Mouse (Mus musculus) cerebellum, adult 8-10 months (tissue): Measurements from ENCODE around the gene Il1rl2.
"Not testable (repeated sequence)": the region's sequence is repeated elsewhere in the genome, so short reads cannot be mapped to it uniquely, and the experiment has no call there.

ENCODE experiments used
- DNase-seq: peaks from one replicate; pipeline ENCODE4 v3.0.0; 2022

Gene Il1rl2

DNA sequence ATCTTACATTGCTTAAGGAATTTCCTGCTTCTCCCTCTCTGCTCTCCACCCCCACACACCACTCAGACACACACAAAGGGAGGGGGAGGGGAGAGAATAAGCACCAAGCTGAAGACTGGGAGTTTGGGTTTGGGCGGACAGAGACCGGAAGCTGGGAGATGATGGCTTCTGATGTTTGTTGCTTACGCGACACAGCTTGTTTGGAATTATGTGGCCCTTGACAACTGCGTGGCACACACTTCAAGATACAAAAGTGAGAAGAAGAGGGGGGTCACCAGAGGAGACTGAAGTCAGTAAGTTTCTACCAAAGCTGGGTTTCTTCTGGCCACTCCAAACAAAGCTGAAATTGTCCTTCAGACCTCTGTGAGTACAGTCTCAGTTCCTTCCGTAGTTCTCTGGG is at the start of gene Il1rl2:
Gene Il1rl2, plus strand, starts transcription at position 154 of the 400 bp plus-strand sequence.
- no peak for DNase-seq

GRCm38 (mm10) chr1:40275285-40276013 is 49.0 kb upstream of the Il1rl2 start:
- no peak for DNase-seq

DNA sequence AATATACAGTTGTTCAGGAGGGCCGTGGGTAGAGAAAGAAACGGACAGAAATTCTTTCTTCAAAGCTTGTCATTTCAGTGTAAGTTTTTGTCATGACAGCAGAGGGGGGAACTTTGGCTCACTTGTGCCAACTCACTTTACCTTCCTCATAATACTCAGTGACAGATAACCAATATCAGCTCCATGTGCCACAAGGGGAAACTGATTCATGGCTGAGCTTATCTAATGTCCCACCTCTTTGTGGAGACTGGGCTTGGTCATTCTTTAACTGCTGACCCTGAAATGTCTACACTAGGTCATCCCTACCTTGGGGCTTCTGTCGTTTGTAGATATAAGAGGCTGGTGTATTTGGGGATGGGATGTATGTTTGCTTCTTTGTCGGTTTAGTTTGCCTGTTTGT is 46.5 kb upstream of the Il1rl2 start:
- no peak for DNase-seq

DNA sequence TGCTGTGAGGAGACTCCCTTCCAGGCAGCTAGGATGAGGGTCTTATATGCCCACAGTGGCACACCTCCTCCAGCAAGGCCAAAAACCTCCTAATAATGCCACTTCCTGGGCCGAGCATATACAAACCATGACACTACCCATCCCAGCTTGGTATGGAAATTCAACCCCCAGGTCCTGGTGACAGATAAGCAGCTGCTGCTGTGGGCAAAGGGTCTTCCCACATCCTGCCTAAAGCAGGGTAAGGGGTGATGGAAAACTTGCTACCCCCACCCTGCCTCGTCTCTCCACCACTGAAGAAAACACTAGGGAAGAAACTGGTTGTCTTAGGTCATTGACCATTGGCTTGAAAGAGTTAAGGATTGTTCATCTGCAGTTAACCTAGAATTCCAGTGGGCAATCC is 45.7 kb upstream of the Il1rl2 start:
- DNase-seq: no peak

DNA sequence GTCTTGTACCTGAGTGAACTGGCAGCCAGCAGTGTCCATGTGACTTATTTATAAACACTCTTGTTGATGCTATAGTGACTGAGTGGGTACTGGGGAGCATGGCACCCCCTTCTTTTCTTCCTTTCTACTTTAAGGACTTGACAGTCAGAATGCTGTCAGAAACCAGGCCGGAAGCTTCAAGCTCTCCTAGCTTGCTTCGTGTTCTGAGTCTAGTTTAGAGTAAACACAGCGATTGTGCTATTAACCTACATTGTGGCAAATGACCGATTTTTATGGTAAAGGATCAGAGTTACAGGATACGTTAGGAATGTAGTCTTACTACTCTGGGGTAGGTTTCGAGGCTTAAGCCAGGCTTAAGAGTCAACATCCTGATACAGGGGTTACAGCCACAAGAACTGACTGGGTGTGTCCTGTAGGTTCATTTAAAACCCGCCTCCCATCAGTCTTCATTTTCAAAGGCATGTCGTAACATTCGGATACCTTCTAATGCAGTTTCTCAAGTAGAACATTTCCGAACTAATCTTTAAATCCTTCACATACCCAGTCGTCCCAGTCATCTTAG is 45.1 kb upstream of the Il1rl2 start:
- DNase-seq: no peak

DNA sequence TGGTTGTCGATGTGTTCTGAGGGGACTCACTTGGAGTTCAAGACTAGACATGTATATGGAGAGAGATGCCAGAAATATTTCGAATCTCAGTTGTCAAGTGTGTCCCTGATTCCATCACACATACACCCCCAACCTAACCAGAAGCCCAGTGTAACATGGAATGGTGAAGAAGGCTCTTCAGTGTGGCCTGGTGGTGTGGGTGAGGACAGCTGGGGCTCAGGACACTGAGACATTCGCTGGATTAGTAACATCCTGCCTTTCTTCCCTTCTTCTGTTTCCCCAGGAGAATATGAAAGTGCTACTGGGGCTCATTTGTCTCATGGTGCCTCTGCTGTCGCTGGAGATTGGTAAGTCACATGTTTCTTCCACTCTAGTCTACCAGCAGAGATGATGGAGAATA is 42.5 kb upstream of the Il1rl2 start:
- no peak for DNase-seq

DNA sequence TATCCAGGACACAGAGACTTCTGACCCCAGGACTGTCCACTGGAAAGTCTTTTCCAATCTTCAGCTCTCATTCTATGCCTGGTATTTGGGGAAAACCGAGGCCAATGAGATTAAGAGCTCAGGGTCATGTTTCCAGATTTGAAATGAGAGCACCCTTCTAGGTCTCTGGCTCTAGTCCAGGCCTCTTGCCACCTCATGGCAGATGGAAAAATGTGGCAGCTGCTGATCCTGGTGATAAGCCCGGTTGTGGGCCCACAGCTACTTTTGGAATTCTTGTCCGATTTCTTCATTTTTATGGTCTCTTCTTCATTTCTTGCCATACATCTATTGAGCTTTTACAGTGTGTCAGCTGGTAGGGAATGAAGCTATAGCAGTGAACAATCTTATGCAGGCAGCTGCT is 42.0 kb upstream of the Il1rl2 start:
- no peak for DNase-seq

DNA sequence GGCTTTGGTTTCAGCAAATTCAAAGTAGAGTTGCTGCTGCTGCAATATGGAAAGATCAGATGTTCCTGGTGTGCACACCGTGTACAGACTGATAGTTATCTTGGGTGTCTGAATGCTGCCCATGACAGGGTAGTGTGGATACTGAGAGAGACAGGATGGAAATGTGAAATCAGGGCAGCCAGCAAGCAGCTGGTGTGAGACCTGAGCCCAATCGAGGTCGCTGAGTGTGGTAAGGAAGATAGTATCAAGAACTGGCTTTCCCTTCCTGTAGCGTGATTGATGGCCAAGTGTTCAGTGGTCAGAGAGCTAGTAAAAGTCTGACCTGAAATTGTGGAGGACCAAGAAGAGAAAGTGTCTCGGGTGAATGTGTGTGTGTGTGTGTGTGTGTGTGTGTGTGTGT is 40.4 kb upstream of the Il1rl2 start:
- no peak for DNase-seq

- DNase-seq: no peak
Observed at GRCm38 (mm10) chr1:40290489-40291255, 33.7 kb upstream of the Il1rl2 start.

GRCm38 (mm10) chr1:40292231-40292630 is 32.2 kb upstream of the Il1rl2 start:
- no peak for DNase-seq

GRCm38 (mm10) chr1:40293891-40294290 is 30.5 kb upstream of the Il1rl2 start:
- no peak for DNase-seq

DNA sequence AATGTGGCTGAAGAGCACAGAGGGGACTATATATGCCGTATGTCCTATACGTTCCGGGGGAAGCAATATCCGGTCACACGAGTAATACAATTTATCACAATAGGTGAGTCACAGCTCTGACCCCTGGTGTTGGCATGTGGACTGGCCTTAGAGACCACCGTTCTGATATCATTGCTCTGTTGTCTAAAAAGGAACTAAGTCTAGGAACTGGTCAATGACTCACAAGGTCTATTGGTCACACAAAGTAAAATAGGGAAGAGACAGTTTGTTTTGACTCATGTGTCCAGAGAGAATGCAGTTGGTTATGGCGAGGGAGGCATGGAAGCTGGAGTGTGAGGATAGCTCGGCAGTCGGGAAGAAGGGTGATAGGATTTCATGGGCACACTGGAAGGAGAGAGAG is 29.6 kb upstream of the Il1rl2 start:
- no peak for DNase-seq

DNA sequence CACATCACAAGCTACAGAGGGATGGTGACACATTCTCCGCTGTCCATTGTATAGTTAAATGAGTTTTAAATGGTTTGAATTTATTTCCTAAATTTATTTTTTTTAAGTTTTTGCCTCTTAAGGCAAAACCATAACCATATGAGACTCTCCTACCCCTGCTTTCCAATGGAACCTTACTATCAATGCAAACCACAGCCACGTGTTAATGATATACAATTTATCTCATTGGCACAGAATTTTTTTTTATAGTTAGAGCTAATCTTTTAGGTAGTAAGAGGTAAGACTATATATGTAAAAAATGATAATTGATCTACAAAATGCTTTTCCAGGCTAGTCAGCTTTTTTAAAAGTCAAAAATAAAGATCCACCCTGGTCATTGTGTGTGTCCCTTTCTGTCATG is 26.4 kb upstream of the Il1rl2 start:
- no peak for DNase-seq

- no peak for DNase-seq
Observed at GRCm38 (mm10) chr1:40303179-40303866, 21.1 kb upstream of the Il1rl2 start.

DNA sequence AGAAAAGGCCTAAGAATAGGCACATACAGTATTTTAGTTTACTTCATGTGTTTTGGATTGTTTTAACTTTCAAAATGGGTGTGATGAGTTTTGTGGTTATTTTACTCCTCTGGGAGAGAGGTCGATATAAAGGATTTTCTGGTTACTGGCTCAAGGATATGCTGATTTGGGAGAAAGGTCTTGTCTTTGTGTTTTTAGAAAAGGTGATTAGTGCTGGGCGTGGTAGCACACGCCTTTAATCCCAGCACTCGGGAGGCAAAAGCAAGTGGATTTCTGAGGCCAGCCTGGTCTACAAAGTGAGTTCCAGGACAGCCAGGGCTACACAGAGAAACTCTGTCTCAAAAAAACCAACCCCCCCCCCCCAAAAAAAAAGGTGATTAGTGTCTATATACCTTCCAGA is 20.1 kb upstream of the Il1rl2 start:
- DNase-seq: not testable (repeated sequence)

- DNase-seq: no peak
Observed at GRCm38 (mm10) chr1:40306111-40306510, 18.3 kb upstream of the Il1rl2 start.

DNA sequence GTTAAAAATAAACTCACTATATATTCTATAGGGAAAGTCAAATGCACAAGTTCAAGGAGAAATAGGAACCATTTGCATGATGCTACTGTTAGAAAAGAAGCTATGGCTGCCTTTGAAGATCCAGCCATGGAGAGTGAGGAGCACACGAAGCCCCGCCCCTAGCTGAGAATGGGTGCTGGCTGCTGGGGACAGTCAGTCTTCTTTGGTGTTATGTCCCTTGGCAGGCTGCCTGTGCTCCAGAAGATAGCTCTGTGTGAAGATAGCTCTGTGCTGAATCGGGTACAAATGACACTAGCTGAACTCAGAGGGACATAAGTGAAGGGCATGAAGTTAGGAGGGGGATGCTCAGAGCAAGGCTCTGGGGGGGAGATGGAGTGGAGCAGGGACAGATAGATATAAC is 13.3 kb upstream of the Il1rl2 start:
- no peak for DNase-seq

GRCm38 (mm10) chr1:40311625-40312024 is 12.8 kb upstream of the Il1rl2 start:
- no peak for DNase-seq

GRCm38 (mm10) chr1:40314016-40314415 is 10.4 kb upstream of the Il1rl2 start:
- DNase-seq: no peak

GRCm38 (mm10) chr1:40317657-40318056 is 6.8 kb upstream of the Il1rl2 start:
- no peak for DNase-seq

DNA sequence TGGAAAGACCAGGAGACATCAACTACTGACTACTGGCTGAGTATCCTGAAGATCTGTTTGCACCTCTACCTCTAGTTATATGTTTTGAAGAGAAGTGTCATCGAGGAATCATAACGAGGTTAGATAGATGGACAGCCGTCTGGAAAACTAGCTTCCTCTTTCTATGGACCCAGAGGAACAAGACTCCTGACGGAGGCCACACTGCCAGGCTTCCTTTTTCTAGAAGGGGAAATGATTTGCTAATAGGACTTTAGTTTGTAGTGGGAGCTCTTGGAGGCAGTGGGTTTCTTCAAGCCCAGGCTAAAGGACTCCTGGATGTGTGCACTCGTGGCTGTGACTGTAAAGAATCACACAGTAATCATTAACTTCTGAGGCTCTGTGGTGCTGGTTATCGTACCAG is 2.6 kb upstream of the Il1rl2 start:
- DNase-seq: no peak

GRCm38 (mm10) chr1:40322543-40322942 is 1.9 kb upstream of the Il1rl2 start:
- no peak for DNase-seq

GRCm38 (mm10) chr1:40324955-40325702 is 719 bp downstream of the Il1rl2 start:
- no peak for DNase-seq
